15 mouse cellular contexts compared by ENCODE assay signal in genomic region chr19:25980308-25980707, GRCm38 (mm10).
DNase-seq lines count a peak whose midpoint lies in the region; TF ChIP-seq lines count a peak whose summit lies in the region.
"Had no signal": no experiment of that assay in that cellular context is flagged by ENCODE, and none has a peak within 500 bp of the region (broad histone marks: within the 10 kb centered on the region; RNA-seq: fewer than 3 reads in every experiment).

No protein-coding gene starts in this region.

- no peaks in the 10 kb centered on the region; the same call in 1 of the 2 replicates for H3K4me1 ChIP-seq in cerebellum, adult 2 months (ENCODE audit: control insufficient read depth, insufficient read depth, low read length)
- H3K4me1 ChIP-seq: embryonic facial prominence, embryonic 10.5 days; forebrain, embryonic 15.5 days; heart, embryonic 12.5 days; hindbrain, embryonic 15.5 days; kidney, embryonic 15.5 days had no signal

- intact Hi-C loops in heart, postnatal 14 days (cut with DNase I) = no loop called here

- no peak for TF ChIP-seq CTCF in cerebellum, adult 2 months (IDR thresholded peaks at IDR 0.05; ENCODE audit: borderline replicate concordance, insufficient read depth, low read depth, low read length)

- TF ChIP-seq POLR2A in cerebellum, adult 2 months (IDR thresholded peaks at IDR 0.05; ENCODE audit: borderline replicate concordance, insufficient read depth, low read length) = no peak

- DNase-seq in adrenal gland, adult 2 months = peak; percentile 27
- DNase-seq in adrenal gland, postnatal 4 days (ENCODE audit: low spot score in 2 of 2) = no peak
- peak; percentile 39 to 42 for DNase-seq in cerebellum, postnatal 14 days
- DNase-seq in cerebellum, adult 2 months = no peak
- peak; percentile 1 to 22 for DNase-seq in heart, postnatal 14 days
- no peak for DNase-seq in heart, adult 11 months
- DNase-seq in MN1 (ENCODE audit: low spot score) = no peak
- DNase-seq: cerebellum, adult 8-10 months; gastrocnemius, postnatal 36 days; kidney, adult 2 months had no signal

- H3K27ac ChIP-seq in cerebellum, adult 2 months (ENCODE audit: insufficient read depth, low read length) = no peak overlapping the region
- H3K27ac ChIP-seq: embryonic facial prominence, embryonic 10.5 days; forebrain, embryonic 15.5 days; hindbrain, embryonic 15.5 days; kidney, embryonic 15.5 days had no signal

- no peak overlapping the region for H3K4me3 ChIP-seq in cerebellum, adult 2 months (replicated peaks; ENCODE audit: insufficient read depth, low read depth, low read length)
- H3K4me3 ChIP-seq: embryonic facial prominence, embryonic 10.5 days; forebrain, embryonic 15.5 days; heart, embryonic 12.5 days; hindbrain, embryonic 15.5 days; kidney, embryonic 15.5 days had no signal

- no peaks in the 10 kb centered on the region for H3K27me3 ChIP-seq in cerebellum, adult 2 months (ENCODE audit: control insufficient read depth, insufficient read depth, low read length)
- H3K27me3 ChIP-seq: forebrain, embryonic 15.5 days; heart, embryonic 12.5 days; hindbrain, embryonic 15.5 days; kidney, embryonic 15.5 days had no signal

- 68% methylated on average over 4 of the region's 4 CpGs for WGBS in cerebellum, adult 2 months

Comparison
In these comparisons a context has a peak if more than half of its experiments do, and no peak if none do; other contexts are left out.
1. DNase-seq: peak in adrenal gland, adult 2 months (single experiment), cerebellum, postnatal 14 days (2 of 2) and heart, postnatal 14 days (2 of 2); none in adrenal gland, postnatal 4 days (0 of 2), cerebellum, adult 2 months (0 of 2), heart, adult 11 months (single experiment) and MN1 (single experiment).